Mouse (Mus musculus): ENCODE measurements around the gene Plxna2.

Gene Plxna2

DNA sequence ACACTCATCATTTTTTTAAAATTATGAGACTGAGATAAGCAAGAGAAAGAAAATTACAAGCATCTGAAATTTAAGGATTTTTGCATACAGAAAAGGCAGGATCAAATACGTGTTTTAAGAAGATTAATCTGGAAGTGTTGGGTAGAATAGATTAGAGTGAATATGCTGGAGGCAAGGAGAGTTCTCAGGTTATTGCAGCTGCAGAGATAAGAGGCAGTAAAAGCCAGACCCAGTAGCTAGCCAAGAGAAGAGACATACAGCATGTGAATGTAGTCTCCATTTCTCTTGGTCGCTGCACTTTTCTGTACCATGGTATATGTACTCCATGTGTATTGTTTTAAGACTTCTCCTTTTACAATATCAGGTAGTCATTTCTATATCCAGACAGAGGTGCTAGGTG lies 88.5 kb downstream of the Plxna2 start:
- DNase-seq (ENCODE audit: low spot score in 2 of 2): no peak

DNA sequence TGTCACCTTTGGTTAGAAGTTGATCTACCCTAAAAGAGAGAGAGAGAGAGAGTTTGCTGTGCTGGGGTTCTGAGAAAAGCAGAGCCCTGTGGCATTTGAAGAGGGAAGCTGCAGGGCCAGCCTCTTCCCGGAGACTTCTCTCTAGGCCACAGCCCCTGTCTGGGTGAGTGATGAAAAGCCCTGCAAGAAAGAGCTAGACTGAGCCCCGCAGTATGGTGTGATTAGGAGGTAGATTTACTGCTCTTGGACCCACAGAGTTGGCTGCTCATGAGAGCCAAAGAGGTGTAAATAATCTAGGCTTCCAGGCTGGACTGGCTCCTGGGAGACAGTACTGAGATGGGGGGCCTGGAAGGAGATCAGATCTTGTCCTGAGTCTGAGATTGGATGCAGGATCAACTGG lies 94.4 kb downstream of the Plxna2 start:
- no peak for DNase-seq (ENCODE audit: low spot score in 2 of 2)

DNA sequence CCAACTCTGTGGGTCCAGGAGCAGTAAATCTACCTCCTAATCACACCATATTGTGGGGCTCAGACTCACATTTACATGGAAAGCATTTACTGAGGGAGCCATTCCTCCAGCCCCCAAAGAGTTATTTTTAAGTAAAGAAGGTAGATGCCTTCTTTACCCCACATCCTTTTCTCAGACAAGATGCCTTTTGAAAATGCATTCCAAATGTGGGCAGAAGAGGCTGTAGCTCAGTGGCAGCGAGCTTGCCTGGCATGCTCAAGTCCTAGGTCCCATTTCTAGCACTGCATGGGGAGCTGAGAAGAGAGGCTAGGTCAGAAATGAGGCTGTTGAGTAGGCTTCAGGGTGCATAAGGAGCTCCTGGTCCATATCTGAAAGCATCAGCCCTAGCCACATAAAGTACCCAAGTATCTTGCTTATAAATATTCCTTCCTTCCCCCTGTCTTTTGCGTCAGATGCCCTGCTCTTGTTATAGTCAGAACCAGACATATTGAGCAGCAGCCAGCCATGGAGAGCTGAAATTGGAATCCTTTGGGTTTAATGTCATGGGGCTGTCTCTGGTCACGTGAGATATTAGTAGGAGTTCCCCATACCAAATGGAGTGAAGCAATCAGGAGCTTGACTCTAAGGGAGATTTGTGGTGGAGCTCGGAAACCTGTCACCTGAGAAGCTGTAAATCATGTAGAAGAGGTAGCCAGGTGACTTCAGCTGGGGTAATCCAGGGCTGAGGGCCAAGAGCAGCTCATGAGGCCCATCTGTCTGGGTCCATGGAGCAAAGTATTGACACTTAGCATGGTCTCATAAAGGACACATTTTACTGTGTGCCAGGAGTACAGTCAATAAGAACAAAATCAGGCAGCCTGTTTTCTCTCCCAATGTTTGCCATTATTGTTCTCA lies 96.4 kb downstream of the Plxna2 start:
- DNase-seq (ENCODE audit: low spot score in 2 of 2): no peak

DNA sequence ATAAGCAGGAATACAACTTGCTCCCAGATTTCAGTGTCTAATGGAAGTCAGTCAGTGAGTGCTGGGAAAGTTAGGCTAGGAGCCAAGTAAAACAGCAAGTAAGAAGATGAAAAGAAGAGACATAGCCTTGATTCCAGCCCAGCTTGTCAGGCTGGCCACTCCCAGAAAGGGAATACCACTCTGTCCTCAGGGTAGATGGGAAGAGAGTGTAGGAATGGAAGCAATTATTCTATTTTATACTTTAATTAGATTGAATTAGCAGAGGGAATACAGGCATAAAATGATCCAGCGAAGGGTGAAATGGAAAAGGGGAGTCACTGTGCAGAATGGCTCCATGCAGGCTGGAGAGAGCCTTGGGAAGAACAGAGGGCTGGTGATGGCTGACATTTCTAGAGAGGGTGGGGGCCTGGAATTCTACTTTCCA lies 99.4 kb downstream of the Plxna2 start:
- DNase-seq (ENCODE audit: low spot score in 2 of 2): no peak

DNA sequence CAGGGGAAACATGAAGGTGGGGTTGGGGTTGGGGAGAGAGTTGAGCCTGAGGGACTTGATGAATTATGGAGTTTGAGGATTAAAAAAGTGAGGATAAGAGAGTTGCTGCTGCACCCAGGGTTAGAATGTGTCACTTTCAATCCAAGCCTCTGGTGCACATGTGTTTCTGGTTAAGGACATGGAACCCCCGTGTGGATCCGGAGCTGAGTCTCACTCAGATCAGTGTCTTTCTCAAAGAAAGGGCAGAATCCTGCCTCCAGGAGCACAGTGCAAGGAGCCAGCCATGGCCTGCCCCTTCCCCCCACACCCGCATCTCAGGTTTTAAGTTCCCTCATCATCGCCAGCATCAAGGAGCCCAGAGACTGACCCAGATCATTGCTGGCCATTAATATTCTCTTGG lies 102.4 kb downstream of the Plxna2 start:
- DNase-seq (ENCODE audit: low spot score in 2 of 2): no peak

DNA sequence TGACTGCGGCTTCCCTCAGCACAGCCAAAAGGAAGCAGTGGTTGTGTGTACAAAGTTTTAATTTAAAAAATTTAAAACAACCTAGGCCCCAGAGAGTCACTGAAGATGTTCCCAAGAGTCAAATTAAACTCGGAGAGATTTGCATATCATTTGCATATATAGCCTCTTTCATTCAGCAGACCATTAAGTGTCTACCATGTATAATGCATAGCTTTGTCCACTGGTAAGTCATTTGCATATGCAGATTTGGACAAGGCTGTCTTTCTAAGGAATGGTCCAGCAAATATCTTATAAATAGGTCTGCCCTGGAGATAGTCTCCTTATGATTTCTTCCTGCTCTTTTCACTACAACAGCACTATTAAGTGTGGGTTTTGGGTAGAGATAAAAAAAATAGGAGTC lies 103.2 kb downstream of the Plxna2 start:
- DNase-seq (ENCODE audit: low spot score in 2 of 2): no peak

DNA sequence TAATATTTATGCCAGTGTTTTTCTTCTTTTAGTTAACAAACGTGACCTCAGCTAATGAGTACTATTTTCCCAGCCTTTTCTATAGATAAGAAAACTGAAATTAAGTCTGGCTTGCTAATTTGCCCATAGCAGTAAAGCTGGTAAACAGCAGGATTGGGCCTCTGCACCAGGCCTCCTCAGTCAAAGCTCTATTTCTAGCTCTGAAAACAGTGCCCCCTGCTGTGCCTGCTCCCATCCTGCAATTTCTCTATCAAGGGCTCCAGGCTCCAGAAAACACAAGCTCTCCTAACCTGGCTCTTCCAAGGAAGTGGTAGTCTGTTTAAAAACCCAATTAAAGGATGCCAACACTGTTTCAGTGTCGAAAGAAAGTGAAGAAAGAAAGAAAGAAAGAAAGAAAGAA lies 104.3 kb downstream of the Plxna2 start:
- peak; percentile 40 to 74 for DNase-seq (ENCODE audit: low spot score in 2 of 2)

DNA sequence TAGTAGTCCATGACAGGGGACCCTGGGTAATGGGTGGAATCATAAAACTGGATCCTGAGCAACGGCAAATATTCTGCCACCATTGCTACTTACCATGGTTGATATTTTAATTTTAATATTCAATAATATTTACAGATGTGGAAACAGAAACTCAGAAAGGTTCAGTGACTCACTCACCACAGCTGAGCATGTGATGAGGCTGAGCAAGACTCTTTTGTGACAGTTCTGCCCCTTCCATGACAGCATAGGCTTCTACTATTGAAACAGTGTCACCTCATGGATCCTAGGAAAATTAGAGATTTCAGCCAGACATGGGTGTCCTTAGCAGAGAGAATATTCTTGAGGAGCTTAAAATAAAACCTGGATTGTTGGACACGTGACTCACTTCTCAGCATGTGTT lies 116.8 kb downstream of the Plxna2 start:
- DNase-seq (ENCODE audit: low spot score in 2 of 2): no peak

DNA sequence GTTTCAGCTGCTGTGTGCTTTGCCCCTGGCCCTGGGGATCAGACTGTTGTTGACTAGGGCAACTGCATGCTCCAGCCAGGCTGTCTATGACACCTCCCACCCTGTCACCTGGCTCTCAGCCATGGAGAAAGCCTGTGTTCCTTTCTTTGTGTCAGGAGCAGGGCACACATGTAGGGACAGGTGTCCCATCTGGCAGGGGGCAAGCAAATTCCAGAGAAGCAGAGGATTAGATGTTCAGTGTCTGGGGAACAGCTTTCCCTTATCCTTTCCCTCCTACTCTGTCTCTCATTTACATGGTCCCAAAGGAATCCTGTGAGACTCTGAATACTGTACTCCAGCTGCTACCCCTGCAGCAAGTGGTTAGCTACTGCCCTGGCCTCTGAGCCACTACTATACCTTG lies 121.9 kb downstream of the Plxna2 start:
- peak; percentile 34 for DNase-seq (ENCODE audit: low spot score in 2 of 2)

DNA sequence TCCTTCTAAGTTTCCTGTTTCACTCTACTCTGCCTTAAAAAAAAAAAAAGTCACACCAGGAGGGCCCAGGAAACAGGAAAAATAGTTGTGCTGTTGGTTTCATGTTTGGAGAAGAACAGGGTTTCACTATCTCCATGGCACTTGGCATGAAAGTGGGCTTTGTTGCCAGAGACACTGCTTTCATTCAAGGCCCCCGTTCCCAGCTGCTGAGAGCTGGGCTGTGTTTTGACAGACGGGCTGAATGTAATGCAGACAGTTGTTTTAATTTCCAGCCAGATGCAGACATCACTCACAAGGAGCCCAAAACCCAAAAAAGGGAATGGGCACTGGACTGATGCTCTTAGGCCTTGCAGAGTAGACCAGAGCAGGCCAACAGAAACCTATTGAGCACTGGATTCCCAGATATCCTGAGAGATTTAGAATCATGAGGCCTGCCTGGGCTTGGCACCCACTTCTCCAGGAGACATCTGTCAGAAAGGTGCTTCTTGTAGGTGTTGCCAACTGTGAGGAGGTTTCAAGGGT lies 124.9 kb downstream of the Plxna2 start:
- DNase-seq (ENCODE audit: low spot score in 2 of 2): no peak

DNA sequence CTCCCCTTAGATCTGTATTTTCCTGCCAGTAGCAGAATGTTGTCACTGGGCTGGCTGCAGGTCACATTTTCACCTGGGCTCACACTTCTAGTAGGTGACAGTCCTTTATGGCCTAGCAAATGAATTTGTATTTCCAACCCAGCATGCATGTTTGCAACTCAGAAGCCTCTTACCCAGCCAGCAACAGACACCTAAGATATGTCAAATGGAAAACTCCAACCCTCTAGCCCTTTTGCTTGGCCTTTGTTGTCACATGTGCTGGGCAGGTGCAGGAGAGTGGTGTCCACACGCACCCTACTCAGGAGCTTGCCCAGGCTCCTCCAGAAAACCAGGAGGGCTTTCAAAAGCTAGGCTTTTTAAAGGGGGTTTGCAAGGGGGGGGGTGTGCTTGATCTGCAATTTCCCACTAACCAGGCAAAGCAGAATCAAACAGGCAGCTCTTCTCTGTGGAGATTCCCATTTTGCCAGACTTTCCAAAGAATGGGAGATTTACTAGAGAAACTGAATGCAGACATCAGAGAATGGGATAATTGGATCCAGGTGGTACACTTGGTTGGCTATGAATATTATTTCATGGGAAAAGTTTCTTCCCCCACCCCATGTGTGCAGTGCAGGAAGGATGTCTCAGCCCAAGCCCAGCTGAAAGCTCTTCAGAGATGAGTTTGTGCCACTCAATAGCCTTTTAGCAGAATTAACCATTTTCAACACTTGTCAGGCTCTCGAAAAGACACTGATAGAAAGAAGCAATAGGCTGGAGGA lies 127.3 kb downstream of the Plxna2 start:
- DNase-seq (ENCODE audit: low spot score in 2 of 2): no peak

DNA sequence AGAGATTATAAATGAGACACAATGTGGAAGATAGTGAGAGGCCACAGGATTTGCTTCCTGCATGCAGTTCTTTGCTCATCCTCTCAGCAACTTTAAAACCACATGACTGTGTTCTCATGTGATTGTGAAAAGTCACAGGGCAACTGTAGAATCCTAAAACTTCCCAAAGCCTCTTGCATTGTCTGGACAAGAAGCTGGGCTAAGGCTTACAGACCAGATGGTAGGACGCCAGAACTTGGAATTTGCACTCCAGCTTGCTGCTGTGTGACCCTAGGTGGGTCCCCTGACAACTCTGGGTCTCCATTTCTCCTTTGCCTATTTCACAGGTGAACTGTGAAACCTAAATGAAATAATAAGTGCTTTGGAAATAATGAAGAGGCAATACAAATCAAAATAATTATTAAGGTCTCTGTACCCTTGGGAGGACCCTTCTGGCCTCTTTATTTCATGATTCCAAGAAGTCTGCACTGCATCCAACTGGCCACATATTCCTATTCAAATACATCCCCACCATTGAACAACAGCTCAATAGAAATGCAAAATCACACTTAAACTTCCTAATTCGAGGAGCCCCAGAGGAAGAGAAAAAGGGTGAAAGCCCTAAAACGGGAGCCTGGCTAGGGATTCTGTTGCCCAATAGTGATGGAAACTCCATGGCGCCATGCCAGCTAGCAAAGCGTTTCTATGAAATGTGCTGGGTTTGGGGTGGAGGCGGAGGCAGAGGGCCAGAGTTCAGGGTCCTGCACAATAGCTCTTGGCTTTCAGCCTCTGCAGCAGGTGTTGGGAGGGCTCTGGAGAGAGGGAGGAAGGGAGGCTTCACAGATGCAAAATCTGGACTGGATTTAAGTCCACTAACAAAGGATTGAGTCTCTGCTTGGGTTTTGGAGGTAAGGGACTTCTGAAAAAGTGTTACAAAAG lies 128.6 kb downstream of the Plxna2 start:
- peak; percentile 80 to 88 for DNase-seq (ENCODE audit: low spot score in 2 of 2)

DNA sequence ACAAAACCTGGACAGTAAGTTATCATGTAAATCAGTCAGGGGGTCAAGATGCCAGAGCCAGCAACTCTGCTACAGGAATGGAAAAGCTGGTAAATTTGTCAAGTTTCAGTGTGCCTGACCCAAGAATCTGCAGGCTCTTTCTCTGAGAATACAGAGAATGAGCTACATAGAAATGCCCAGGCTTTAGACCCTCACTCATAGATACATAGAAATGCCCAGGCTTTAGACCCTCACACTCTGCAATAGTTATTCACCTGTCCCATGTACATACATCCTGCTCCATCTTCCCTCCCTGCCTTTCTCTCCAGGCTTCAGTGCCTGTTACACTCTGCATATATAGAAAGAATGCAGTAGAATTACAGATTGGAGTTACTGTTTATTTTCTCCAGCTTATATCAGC lies 129.2 kb downstream of the Plxna2 start:
- DNase-seq (ENCODE audit: low spot score in 2 of 2): no peak

DNA sequence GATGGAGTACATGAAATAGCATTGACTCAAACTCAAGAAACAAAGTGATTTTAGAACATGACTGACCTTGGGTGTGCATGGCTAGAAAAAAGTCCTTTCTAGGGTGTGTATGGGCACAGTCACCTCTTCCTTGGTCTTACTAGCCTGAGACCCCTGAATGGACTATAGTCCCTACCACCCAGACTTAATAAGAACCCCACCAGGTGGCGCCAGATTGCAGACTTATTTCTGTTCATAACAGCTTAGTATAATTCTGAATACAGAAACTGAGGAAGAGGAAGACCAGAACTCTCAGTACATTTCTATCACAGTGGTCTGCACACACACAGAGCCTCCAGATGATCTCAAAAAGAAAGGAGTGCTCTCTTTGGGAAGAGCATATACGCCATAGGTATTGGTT lies 135.2 kb downstream of the Plxna2 start:
- peak in 1 of 2 experiments; percentile 43 for DNase-seq (ENCODE audit: low spot score in 2 of 2)

DNA sequence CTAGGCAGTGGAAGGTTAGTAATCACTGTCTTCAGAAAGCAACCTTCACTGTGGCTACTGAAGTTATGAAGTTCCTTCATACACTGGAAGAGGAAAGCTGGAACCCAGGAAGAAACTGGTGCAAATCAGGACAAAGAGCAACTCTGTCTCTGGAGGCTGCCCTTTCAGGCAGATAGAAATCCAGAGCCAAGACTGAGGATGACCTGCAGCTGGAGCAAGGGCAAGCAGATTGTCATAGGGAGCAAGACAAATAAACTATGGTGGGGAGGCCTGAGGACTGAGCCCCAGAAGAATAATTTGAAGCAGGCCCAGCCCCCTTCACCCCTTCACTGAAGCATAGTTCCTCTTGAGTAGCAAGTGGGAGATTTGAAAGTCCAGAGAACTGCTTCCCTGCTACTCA lies 138.0 kb downstream of the Plxna2 start:
- peak; percentile 53 to 54 for DNase-seq (ENCODE audit: low spot score in 2 of 2)

DNA sequence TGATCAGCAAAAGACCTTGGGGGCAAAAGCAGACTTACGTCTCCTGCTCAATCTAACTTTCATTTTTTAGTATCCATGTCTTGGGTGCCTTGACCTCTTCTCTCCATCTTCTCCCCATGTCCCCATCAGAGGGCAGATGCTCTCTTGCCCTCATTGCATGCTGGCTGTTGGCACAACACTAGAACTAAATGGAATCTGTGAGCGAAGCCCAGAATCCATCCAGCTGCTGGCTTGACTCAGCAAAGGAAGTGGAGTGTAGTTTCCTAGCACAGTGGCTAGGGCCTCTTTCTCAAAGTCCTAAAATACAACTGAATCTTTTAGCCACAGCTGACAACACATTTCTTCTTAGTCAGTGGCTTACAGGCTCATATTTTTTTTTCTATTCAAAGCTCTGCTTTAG lies 138.4 kb downstream of the Plxna2 start:
- DNase-seq (ENCODE audit: low spot score in 2 of 2): peak; percentile 48 to 55

DNA sequence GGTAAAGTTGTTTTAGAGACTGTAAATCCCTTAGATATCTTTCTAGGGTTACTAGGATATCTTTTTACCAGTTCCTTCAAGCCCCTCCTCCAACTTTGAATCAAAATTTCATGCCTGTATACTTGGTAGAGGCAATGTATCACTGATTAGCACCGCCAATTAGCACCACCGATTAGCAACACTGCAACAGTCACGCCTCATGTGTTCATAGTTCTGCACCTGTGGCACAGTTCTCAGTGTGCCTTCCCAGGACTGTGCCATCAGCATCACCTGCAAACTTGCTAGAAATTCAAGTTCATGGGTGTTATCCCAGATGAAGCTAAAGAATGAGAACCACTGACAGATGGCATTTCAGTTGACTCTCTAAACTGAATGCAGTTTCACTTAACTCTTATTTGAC lies 138.8 kb downstream of the Plxna2 start:
- DNase-seq (ENCODE audit: low spot score in 2 of 2): no peak

DNA sequence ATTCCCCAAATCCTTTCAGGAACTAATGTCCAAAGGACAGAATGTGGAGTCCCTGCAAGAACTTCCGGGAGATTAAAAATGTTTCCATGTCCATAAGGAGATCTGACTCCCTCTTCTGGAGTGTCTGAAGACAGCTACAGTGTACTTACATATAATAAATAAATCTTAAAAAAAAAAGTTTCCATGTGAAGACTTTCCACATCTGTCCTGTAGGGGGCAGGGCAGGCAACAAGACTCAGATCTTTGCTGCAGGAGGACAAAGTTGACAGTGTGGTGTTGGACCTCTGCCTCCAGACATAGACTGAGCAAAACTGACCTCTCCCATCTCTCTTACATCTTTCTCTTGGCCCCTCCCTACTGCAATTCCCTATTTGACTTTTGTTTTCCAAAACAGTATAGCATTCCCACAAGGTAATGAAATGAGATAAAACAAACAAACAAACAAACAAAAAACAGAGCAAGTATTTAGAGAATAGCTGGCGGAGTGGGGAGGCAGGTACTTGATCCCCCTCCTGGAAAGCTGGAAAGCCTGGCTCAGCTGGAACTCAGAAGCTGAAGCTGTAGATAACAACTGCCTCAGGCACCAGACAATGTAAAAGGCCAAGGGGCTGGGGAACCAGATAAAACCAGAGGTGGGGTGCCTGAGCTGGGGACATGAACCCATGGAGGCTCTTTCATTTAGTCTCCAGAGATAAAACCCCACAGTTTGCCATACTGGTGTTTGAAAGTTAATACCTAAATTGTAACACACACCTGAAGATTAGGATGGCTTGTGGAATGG lies 143.6 kb downstream of the Plxna2 start:
- DNase-seq (ENCODE audit: low spot score in 2 of 2): peak in 1 of 2 experiments; percentile 30

DNA sequence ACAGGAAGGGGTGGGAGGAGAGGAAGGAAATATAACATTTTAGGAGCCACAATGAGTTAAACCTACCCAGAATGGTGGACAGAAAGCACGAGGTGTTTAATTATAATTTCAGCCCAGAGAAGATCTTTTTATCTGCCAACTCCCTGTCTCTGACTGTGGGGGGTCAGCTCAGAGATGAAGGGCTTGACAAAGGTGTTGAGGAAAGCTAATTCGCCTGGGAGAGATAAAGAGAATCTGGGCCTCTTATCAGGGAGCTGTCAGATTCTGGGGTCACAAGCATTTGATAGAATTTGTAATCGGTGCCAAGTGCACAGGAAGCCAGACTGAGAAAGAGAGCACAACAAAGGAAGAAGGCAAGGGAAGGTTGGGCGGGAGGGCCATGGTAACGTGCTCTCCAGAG lies 144.9 kb downstream of the Plxna2 start:
- no peak for DNase-seq (ENCODE audit: low spot score in 2 of 2)

DNA sequence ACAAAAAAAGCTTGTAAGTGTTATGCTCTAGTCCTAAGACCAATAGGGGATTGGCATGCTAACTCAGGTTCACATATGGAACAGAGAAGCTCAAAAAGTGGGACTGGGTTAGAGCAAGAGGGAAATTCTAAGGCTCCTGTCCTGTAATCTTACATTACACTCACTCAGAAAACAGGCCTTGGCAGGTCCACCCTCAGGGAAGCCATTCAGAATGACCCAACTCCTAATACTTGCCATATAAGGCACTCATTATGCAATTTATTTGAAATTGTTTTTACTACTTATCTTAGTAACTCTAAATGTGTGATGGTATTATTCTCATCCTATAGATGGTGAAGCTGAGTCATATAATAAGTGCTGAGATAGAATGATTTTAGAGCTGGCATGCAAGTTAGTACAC lies 146.9 kb downstream of the Plxna2 start:
- DNase-seq (ENCODE audit: low spot score in 2 of 2): no peak

DNA sequence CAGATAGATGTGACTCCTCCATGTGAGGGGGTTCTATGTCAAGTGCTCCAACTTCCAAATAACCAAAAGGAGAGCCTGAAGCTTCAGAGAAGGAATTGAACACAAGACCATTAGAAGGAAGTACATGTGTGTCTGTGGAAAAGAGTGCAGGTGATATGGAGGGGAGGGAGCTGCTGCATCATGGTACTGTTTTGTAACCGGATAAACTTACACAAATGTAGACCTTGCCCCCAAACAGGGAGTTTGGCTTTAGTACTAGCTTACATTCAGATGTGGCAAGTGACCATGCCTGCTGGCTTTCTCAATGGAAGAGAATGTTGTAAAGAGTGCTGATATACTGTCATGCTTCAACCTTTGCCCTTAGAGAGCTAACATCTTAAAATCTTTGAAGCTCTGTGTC lies 150.8 kb downstream of the Plxna2 start:
- DNase-seq (ENCODE audit: low spot score in 2 of 2): no peak
